Mouse (Mus musculus): ENCODE measurements around the gene Fut1. TPM values are rescaled to one million over a fixed set of nuclear protein-coding genes. Genes with fewer than 3 reads are reported as not detected.

Fut1 gene
- polyA plus RNA-seq, 1 experiment from 2014 or later: not detected

Other genes starting within 250 kb of the Fut1 start
- 1.0 and 1.4 TPM in 2 replicates for gene Lin7b, start 246.7 kb upstream of the Fut1 start, polyA plus RNA-seq (2016; fragmentation: Nextera tagmentation; extraction: Ambion mirVana)
- gene Snrnp70, start 221.5 kb upstream of the Fut1 start, polyA plus RNA-seq (2016; fragmentation: Nextera tagmentation; extraction: Ambion mirVana): 254 and 268 TPM in 2 replicates
- not detected in 2 replicates for gene Kcna7, start 211.6 kb upstream of the Fut1 start, polyA plus RNA-seq (2016; fragmentation: Nextera tagmentation; extraction: Ambion mirVana)
- gene Ntf5, start 203.6 kb upstream of the Fut1 start, polyA plus RNA-seq (2016; fragmentation: Nextera tagmentation; extraction: Ambion mirVana): 0.51 and 0.61 TPM in 2 replicates
- not detected in 2 replicates for gene Lhb, start 196.5 kb upstream of the Fut1 start, polyA plus RNA-seq (2016; fragmentation: Nextera tagmentation; extraction: Ambion mirVana)
- 41.7 and 41.9 TPM in 2 replicates for gene Gys1, start 182.4 kb upstream of the Fut1 start, polyA plus RNA-seq (2016; fragmentation: Nextera tagmentation; extraction: Ambion mirVana)
- 202 and 222 TPM in 2 replicates for gene Ruvbl2, start 179.2 kb upstream of the Fut1 start, polyA plus RNA-seq (2016; fragmentation: Nextera tagmentation; extraction: Ambion mirVana)
- gene Ftl1, start 157.4 kb upstream of the Fut1 start, polyA plus RNA-seq (2016; fragmentation: Nextera tagmentation; extraction: Ambion mirVana): 5,695 and 6,139 TPM in 2 replicates
- 240 and 265 TPM in 2 replicates for gene Bax, start 150.4 kb upstream of the Fut1 start, polyA plus RNA-seq (2016; fragmentation: Nextera tagmentation; extraction: Ambion mirVana)
- 0.15 and 0.21 TPM in 2 replicates for gene Tulp2, start 135.4 kb upstream of the Fut1 start, polyA plus RNA-seq (2016; fragmentation: Nextera tagmentation; extraction: Ambion mirVana)
- gene Gm45808, start 130.5 kb upstream of the Fut1 start, polyA plus RNA-seq (2016; fragmentation: Nextera tagmentation; extraction: Ambion mirVana): 0.34 TPM in 1 of 2 replicates, not detected in the other
- gene Dhdh, start 128.5 kb upstream of the Fut1 start, polyA plus RNA-seq (2016; fragmentation: Nextera tagmentation; extraction: Ambion mirVana): 6.0 and 6.8 TPM in 2 replicates
- gene Nucb1, start 106.9 kb upstream of the Fut1 start, polyA plus RNA-seq (2016; fragmentation: Nextera tagmentation; extraction: Ambion mirVana): 105 and 112 TPM in 2 replicates
- gene Ppp1r15a, start 91.0 kb upstream of the Fut1 start, polyA plus RNA-seq (2016; fragmentation: Nextera tagmentation; extraction: Ambion mirVana): 15.0 and 18.6 TPM in 2 replicates
- 0.78 and 1.1 TPM in 2 replicates for gene Plekha4, start 91.0 kb upstream of the Fut1 start, polyA plus RNA-seq (2016; fragmentation: Nextera tagmentation; extraction: Ambion mirVana)
- 0.43 and 0.55 TPM in 2 replicates for gene Hsd17b14, start 62.4 kb upstream of the Fut1 start, polyA plus RNA-seq (2016; fragmentation: Nextera tagmentation; extraction: Ambion mirVana)
- 32.2 and 38.2 TPM in 2 replicates for gene Bcat2, start 47.1 kb upstream of the Fut1 start, polyA plus RNA-seq (2016; fragmentation: Nextera tagmentation; extraction: Ambion mirVana)
- gene Fgf21, start 1.8 kb upstream of the Fut1 start, polyA plus RNA-seq (2016; fragmentation: Nextera tagmentation; extraction: Ambion mirVana): not detected in 2 replicates
- 0.16 TPM in 1 of 2 replicates, not detected in the other for gene Izumo1, start 4.5 kb downstream of the Fut1 start, polyA plus RNA-seq (2016; fragmentation: Nextera tagmentation; extraction: Ambion mirVana)
- gene Rasip1, start 10.2 kb downstream of the Fut1 start, polyA plus RNA-seq (2016; fragmentation: Nextera tagmentation; extraction: Ambion mirVana): 4.8 and 5.5 TPM in 2 replicates
- 2.1 and 3.3 TPM in 2 replicates for gene Mamstr, start 22.7 kb downstream of the Fut1 start, polyA plus RNA-seq (2016; fragmentation: Nextera tagmentation; extraction: Ambion mirVana)
- gene Fut2, start 49.1 kb downstream of the Fut1 start, polyA plus RNA-seq (2016; fragmentation: Nextera tagmentation; extraction: Ambion mirVana): 0.05 TPM in 1 of 2 replicates, not detected in the other
- gene Ntn5, start 66.7 kb downstream of the Fut1 start, polyA plus RNA-seq (2016; fragmentation: Nextera tagmentation; extraction: Ambion mirVana): 0.46 and 0.48 TPM in 2 replicates
- 0.32 and 0.34 TPM in 2 replicates for gene Sec1, start 77.1 kb downstream of the Fut1 start, polyA plus RNA-seq (2016; fragmentation: Nextera tagmentation; extraction: Ambion mirVana)
- gene Car11, start 82.6 kb downstream of the Fut1 start, polyA plus RNA-seq (2016; fragmentation: Nextera tagmentation; extraction: Ambion mirVana): 4.6 and 4.9 TPM in 2 replicates
- gene Dbp, start 87.8 kb downstream of the Fut1 start, polyA plus RNA-seq (2016; fragmentation: Nextera tagmentation; extraction: Ambion mirVana): 2.1 and 2.9 TPM in 2 replicates
- gene Rpl18, start 98.2 kb downstream of the Fut1 start, polyA plus RNA-seq (2016; fragmentation: Nextera tagmentation; extraction: Ambion mirVana): 965 and 1,116 TPM in 2 replicates
- 32.3 and 32.8 TPM in 2 replicates for gene Sphk2, start 100.7 kb downstream of the Fut1 start, polyA plus RNA-seq (2016; fragmentation: Nextera tagmentation; extraction: Ambion mirVana)
- 1.7 and 2.0 TPM in 2 replicates for gene Fam83e, start 103.9 kb downstream of the Fut1 start, polyA plus RNA-seq (2016; fragmentation: Nextera tagmentation; extraction: Ambion mirVana)
- not detected in 2 replicates for gene Spaca4, start 108.5 kb downstream of the Fut1 start, polyA plus RNA-seq (2016; fragmentation: Nextera tagmentation; extraction: Ambion mirVana)
- gene Lmtk3, start 166.4 kb downstream of the Fut1 start, polyA plus RNA-seq (2016; fragmentation: Nextera tagmentation; extraction: Ambion mirVana): 2.3 and 3.3 TPM in 2 replicates
- 1.1 and 1.5 TPM in 2 replicates for gene Sult2b1, start 167.4 kb downstream of the Fut1 start, polyA plus RNA-seq (2016; fragmentation: Nextera tagmentation; extraction: Ambion mirVana)
- gene Cyth2, start 197.3 kb downstream of the Fut1 start, polyA plus RNA-seq (2016; fragmentation: Nextera tagmentation; extraction: Ambion mirVana): 153 and 183 TPM in 2 replicates
- 0.65 and 0.72 TPM in 2 replicates for gene Kcnj14, start 207.5 kb downstream of the Fut1 start, polyA plus RNA-seq (2016; fragmentation: Nextera tagmentation; extraction: Ambion mirVana)
- gene Grwd1, start 213.7 kb downstream of the Fut1 start, polyA plus RNA-seq (2016; fragmentation: Nextera tagmentation; extraction: Ambion mirVana): 95.8 and 119 TPM in 2 replicates

All from midbrain, embryonic 10.5 days (tissue).